Mouse (Mus musculus) spleen, postnatal 36 days (tissue): ENCODE results near the gene Pde2a.

Source experiments
- DNase-seq, 2 experiments: peaks; one replicate each; pipeline ENCODE4 v3.0.0; 2022; ENCODE audit warnings: low spot score in 2 of 2, mixed read lengths in 1 of 2

The Pde2a gene

GRCm38 (mm10) chr7:101421529-101421928, at the start of gene Pde2a:
Pde2a (plus strand) TSS chr7:101421691.
- DNase-seq: no peak

- DNase-seq: no peak
Measured at GRCm38 (mm10) chr7:101373082-101373481, 48.4 kb upstream of the Pde2a start.

GRCm38 (mm10) chr7:101374155-101374554, 47.3 kb upstream of the Pde2a start:
- no peak for DNase-seq

GRCm38 (mm10) chr7:101376701-101377340, 44.7 kb upstream of the Pde2a start:
- no peak for DNase-seq

GRCm38 (mm10) chr7:101377741-101378262, 43.7 kb upstream of the Pde2a start:
- DNase-seq: peak; percentile 92 to 93

GRCm38 (mm10) chr7:101378285-101378684, 43.2 kb upstream of the Pde2a start:
- DNase-seq: no peak

- DNase-seq: no peak
Measured at GRCm38 (mm10) chr7:101378796-101379465, 42.6 kb upstream of the Pde2a start.

GRCm38 (mm10) chr7:101379732-101380131, 41.8 kb upstream of the Pde2a start:
- DNase-seq: no peak

GRCm38 (mm10) chr7:101381512-101381911, 40.0 kb upstream of the Pde2a start:
- no peak for DNase-seq

GRCm38 (mm10) chr7:101382378-101382777, 39.1 kb upstream of the Pde2a start:
- peak; percentile 69 to 79 for DNase-seq

GRCm38 (mm10) chr7:101383756-101384155, 37.7 kb upstream of the Pde2a start:
- DNase-seq: no peak

- no peak for DNase-seq
Measured at GRCm38 (mm10) chr7:101384931-101385330, 36.6 kb upstream of the Pde2a start.

GRCm38 (mm10) chr7:101385331-101385733, 36.2 kb upstream of the Pde2a start:
- no peak for DNase-seq

- DNase-seq: no peak
Measured at GRCm38 (mm10) chr7:101385866-101386452, 35.5 kb upstream of the Pde2a start.

GRCm38 (mm10) chr7:101389256-101389655, 32.2 kb upstream of the Pde2a start:
- DNase-seq: no peak

GRCm38 (mm10) chr7:101391909-101392479, 29.5 kb upstream of the Pde2a start:
- DNase-seq: no peak

GRCm38 (mm10) chr7:101393015-101393414, 28.5 kb upstream of the Pde2a start:
- no peak for DNase-seq

GRCm38 (mm10) chr7:101393694-101394504, 27.6 kb upstream of the Pde2a start:
- DNase-seq: no peak

- DNase-seq: no peak
Measured at GRCm38 (mm10) chr7:101394569-101394968, 26.9 kb upstream of the Pde2a start.

GRCm38 (mm10) chr7:101395471-101395870, 26.0 kb upstream of the Pde2a start:
- DNase-seq: no peak

- DNase-seq: no peak
Measured at GRCm38 (mm10) chr7:101397175-101397574, 24.3 kb upstream of the Pde2a start.

- no peak for DNase-seq
Measured at GRCm38 (mm10) chr7:101401510-101401909, 20.0 kb upstream of the Pde2a start.
